Mouse (Mus musculus): ENCODE data around the gene Taf8. TPM values are rescaled to one million over a fixed set of nuclear protein-coding genes. Genes with fewer than 3 reads are reported as not detected.

Gene Taf8
- total and polyA plus RNA-seq, 2 experiments from 2014 or later, result 11.8 to 17.9 TPM

DNA sequence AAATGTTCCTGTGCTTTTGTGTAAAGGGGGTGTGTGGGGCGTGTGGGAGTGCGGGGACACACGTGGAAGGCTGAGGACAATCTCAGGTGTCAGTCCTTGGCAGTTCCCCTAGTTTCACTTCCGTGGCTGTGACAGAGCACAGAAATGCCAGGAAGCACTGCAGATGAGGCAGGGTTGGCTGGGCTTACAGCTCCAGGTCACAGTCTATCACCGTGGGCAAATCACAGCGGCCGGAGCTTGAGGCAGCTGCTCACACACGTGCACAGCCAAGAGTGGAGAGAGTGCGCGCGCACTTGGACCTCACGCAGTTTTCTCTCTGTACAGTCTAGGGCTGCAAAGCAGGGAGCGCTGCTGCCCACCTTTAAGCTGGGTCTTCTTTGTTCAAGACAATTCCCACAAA, 43.8 kb downstream of the Taf8 start:
- Histone ChIP-seq H3K36me3 (ENCODE audit: insufficient read depth, low read length) (no peaks in the 10 kb centered on the region), H3K4me2 (ENCODE audit: low read depth, low read length) (no peak overlapping the region), H3K4me1 (ENCODE audit: insufficient read depth, low read length) (no peaks in the 10 kb centered on the region), H3K27me3 (ENCODE audit: insufficient read depth, low read length) (no peaks in the 10 kb centered on the region), H3K9me3 (ENCODE audit: low read length) (no peaks in the 10 kb centered on the region), H3K9ac (replicated peaks; ENCODE audit: low read length) (no peak overlapping the region), H3K27ac (no peak overlapping the region), H3K4me3 (ENCODE audit: low read length) (no peak overlapping the region)
- ATAC-seq, result no peak
- TF ChIP-seq CTCF (IDR thresholded peaks at IDR 0.05; ENCODE audit: low read depth), result no peak
- WGBS, result 69% methylated on average over 13 of the region's 13 CpGs
- DNase-seq (ENCODE audit: low spot score), result no peak

DNA sequence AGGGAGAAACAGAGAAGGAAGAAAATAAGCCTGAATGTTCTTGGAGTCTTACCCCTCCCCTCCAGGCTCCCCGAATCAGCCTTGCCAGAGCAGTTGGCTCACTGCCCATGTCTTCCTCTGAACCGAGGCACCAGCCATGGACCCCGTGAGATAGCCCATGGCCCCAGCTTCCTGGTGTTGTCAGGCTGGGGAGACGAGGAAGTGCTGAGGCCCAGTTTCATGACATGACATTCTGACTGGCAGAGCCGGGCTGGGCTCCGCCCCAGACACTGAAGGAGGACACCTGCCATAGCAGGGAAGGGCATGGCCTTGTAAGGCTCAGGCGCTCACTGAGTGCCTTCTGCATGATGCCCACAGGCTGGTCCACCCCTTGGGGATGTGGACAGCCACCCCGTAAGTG, 47.4 kb downstream of the Taf8 start:
- H3K9me3 ChIP-seq (ENCODE audit: low read length), result no peaks in the 10 kb centered on the region
- H3K4me1 ChIP-seq (ENCODE audit: insufficient read depth, low read length), result no peaks in the 10 kb centered on the region
- 53% methylated on average over 8 of the region's 8 CpGs for whole genome bisulfite sequencing
- no peaks in the 10 kb centered on the region for H3K36me3 ChIP-seq (ENCODE audit: insufficient read depth, low read length)
- H3K9ac ChIP-seq (replicated peaks; ENCODE audit: low read length), result no peak overlapping the region
- no peak overlapping the region for H3K4me2 ChIP-seq (ENCODE audit: low read depth, low read length)
- H3K27ac ChIP-seq, result no peak overlapping the region
- H3K27me3 ChIP-seq (ENCODE audit: insufficient read depth, low read length), result no peaks in the 10 kb centered on the region
- no peak overlapping the region for H3K4me3 ChIP-seq (ENCODE audit: low read length)
- TF ChIP-seq CTCF (IDR thresholded peaks at IDR 0.05; ENCODE audit: low read depth), result no peak
- no peak for DNase-seq (ENCODE audit: low spot score)
- ATAC-seq, result no peak

DNA sequence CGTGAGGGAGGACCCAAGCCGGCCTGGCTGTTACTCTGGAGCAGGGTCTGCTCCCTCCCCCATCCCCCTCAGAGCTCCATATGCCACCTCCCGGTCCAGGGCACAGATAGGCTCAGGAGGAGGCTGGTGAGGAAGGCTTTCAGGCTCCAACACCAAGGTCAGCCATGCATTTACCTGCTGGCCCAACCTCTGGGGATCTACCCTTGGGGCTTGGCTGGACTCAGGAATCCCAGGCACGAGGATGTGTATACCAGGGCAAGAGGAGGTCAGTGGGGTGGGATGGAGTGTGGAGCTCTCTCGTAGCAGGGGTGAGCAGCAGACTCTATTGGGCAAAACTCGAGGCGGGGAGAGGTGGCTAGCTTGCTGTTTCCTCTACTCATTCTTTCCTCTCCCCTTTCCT, 49.2 kb downstream of the Taf8 start:
- TF ChIP-seq CTCF (IDR thresholded peaks at IDR 0.05; ENCODE audit: low read depth), result no peak
- DNase-seq (ENCODE audit: low spot score) (no peak), ATAC-seq (no peak)
- no peaks in the 10 kb centered on the region for H3K9me3 ChIP-seq (ENCODE audit: low read length)
- no peak overlapping the region for H3K4me3 ChIP-seq (ENCODE audit: low read length)
- no peak overlapping the region for H3K9ac ChIP-seq (replicated peaks; ENCODE audit: low read length)
- no peaks in the 10 kb centered on the region for H3K36me3 ChIP-seq (ENCODE audit: insufficient read depth, low read length)
- H3K27me3 ChIP-seq (ENCODE audit: insufficient read depth, low read length), result no peaks in the 10 kb centered on the region
- no peaks in the 10 kb centered on the region for H3K4me1 ChIP-seq (ENCODE audit: insufficient read depth, low read length)
- H3K4me2 ChIP-seq (ENCODE audit: low read depth, low read length), result no peak overlapping the region
- H3K27ac ChIP-seq, result no peak overlapping the region
- 67% methylated on average over 7 of the region's 7 CpGs for WGBS

- no peak for DNase-seq (ENCODE audit: low spot score)
- Histone ChIP-seq H3K27ac (no peak overlapping the region), H3K4me2 (ENCODE audit: low read depth, low read length) (no peak overlapping the region), H3K27me3 (ENCODE audit: insufficient read depth, low read length) (no peaks in the 10 kb centered on the region), H3K9me3 (ENCODE audit: low read length) (no peaks in the 10 kb centered on the region), H3K4me1 (ENCODE audit: insufficient read depth, low read length) (no peaks in the 10 kb centered on the region), H3K4me3 (ENCODE audit: low read length) (no peak overlapping the region), H3K36me3 (ENCODE audit: insufficient read depth, low read length) (no peaks in the 10 kb centered on the region), H3K9ac (replicated peaks; ENCODE audit: low read length) (no peak overlapping the region)
- no peak for ATAC-seq
- TF ChIP-seq CTCF (IDR thresholded peaks at IDR 0.05; ENCODE audit: low read depth), result no peak
- 78% methylated on average over 12 of the region's 12 CpGs for WGBS
Measured at GRCm38 (mm10) chr17:47450880-47451565, 51.1 kb downstream of the Taf8 start.

DNA sequence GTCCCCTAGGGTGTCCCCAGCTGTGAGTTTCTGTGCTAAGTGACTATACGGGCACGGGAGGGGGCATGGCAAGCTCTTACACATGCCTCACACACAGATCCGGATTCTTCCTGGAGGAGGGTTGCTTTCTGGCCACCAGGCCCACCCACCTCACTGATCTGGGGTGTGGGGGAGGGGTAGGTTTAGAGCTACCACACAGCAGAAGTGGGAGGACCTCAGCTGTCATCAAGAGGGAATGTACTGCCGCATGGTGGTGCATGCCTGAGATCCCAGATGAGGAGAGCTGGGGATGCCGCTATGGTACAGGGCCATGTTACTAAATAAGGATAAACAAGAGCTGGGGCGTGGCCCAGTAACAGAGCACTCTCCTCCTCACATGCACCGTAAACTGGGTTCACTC, 51.9 kb downstream of the Taf8 start:
- WGBS, result 46% methylated on average over 7 of the region's 7 CpGs
- Histone ChIP-seq H3K36me3 (ENCODE audit: insufficient read depth, low read length) (no peaks in the 10 kb centered on the region), H3K4me2 (ENCODE audit: low read depth, low read length) (no peak overlapping the region), H3K27me3 (ENCODE audit: insufficient read depth, low read length) (no peaks in the 10 kb centered on the region), H3K9ac (replicated peaks; ENCODE audit: low read length) (no peak overlapping the region), H3K27ac (no peak overlapping the region), H3K9me3 (ENCODE audit: low read length) (no peaks in the 10 kb centered on the region), H3K4me3 (ENCODE audit: low read length) (no peak overlapping the region), H3K4me1 (ENCODE audit: insufficient read depth, low read length) (no peaks in the 10 kb centered on the region)
- no peak for TF ChIP-seq CTCF (IDR thresholded peaks at IDR 0.05; ENCODE audit: low read depth)
- DNase-seq (ENCODE audit: low spot score) (no peak), ATAC-seq (no peak)

DNA sequence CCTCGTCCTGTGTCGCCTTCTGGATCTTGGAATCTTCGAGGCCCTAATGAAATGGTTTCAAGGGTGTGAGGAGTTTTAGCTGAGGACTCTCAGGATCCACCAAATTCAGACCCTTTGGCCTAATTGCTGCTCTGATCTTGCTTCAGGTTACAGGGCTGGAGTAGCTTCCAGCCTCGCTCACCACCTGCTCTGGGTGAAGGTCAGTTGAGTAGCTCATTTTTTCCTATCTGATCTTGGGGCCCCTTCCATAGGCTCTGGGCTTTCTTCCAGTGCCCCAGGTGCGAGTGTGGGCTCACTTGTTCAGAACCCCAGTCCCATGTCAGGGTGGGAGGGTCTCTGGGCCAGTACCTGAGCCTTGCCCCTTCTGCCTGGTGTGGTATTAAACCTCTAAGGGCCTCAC, 52.7 kb downstream of the Taf8 start:
- DNase-seq (ENCODE audit: low spot score) (no peak), ATAC-seq (no peak)
- Histone ChIP-seq H3K4me1 (ENCODE audit: insufficient read depth, low read length) (no peaks in the 10 kb centered on the region), H3K27me3 (ENCODE audit: insufficient read depth, low read length) (no peaks in the 10 kb centered on the region), H3K27ac (no peak overlapping the region), H3K4me3 (ENCODE audit: low read length) (no peak overlapping the region), H3K9ac (replicated peaks; ENCODE audit: low read length) (no peak overlapping the region), H3K36me3 (ENCODE audit: insufficient read depth, low read length) (no peaks in the 10 kb centered on the region), H3K9me3 (ENCODE audit: low read length) (no peaks in the 10 kb centered on the region), H3K4me2 (ENCODE audit: low read depth, low read length) (no peak overlapping the region)
- 81% methylated on average over 5 of the region's 5 CpGs for WGBS
- no peak for TF ChIP-seq CTCF (IDR thresholded peaks at IDR 0.05; ENCODE audit: low read depth)

DNA sequence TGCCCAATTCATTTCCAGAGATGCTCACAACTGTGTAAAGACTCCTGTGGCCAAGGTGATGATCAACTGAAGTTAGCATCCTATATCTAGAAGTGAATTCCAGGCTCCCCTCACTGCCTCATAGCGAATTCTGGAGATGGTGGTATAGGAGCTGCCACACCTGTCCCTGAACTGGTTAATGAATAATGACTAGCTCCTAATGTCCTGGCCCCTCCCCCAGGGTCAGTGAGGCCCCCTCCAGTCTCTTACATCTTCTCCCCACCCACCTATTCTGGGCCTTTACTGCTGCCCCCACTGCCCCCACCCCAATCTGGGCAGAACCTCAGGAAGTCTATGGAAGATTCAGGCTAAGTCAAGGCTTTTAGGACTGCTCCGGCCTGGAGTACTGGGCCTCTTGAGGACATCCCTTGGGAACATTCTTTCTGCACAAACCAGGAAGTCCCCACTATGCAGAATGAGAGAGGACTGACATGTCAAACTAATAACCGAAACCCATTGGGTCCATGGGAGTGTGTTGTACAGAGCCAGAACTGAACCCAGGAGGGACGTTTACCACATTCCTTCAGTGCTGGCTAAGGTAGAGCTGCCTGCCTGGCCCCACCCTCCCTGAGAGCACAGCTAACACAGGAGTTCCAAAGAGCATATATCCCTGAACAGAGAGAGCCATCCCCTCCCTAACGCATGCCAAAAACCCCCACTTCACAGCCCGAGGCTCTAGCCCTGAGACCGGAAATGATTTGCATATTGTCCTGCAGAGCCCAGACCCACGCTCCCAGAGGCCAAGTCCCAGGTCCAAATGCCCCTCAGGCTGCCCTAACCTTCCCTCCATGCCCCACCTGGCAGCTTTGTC, 53.3 kb downstream of the Taf8 start:
- no peak overlapping the region for H3K4me3 ChIP-seq (ENCODE audit: low read length)
- DNase-seq (ENCODE audit: low spot score) (no peak), ATAC-seq (no peak)
- no peak overlapping the region for H3K4me2 ChIP-seq (ENCODE audit: low read depth, low read length)
- no peaks in the 10 kb centered on the region for H3K27me3 ChIP-seq (ENCODE audit: insufficient read depth, low read length)
- no peaks in the 10 kb centered on the region for H3K36me3 ChIP-seq (ENCODE audit: insufficient read depth, low read length)
- H3K27ac ChIP-seq, result no peak overlapping the region
- no peaks in the 10 kb centered on the region for H3K9me3 ChIP-seq (ENCODE audit: low read length)
- no peak for TF ChIP-seq CTCF (IDR thresholded peaks at IDR 0.05; ENCODE audit: low read depth)
- no peaks in the 10 kb centered on the region for H3K4me1 ChIP-seq (ENCODE audit: insufficient read depth, low read length)
- WGBS, result 45% methylated on average over 8 of the region's 8 CpGs
- no peak overlapping the region for H3K9ac ChIP-seq (replicated peaks; ENCODE audit: low read length)

All from hindbrain, postnatal 0 days (tissue).